Mouse (Mus musculus) forebrain, embryonic 14.5 days (tissue): ENCODE results near the gene Asns. TPM values are rescaled to one million over a fixed set of nuclear protein-coding genes. Genes with fewer than 3 reads are reported as not detected.

ENCODE experiments used
- ATAC-seq: fragments of 200-750 bp; cut with Nextera tagmentation; 2 replicates; pipeline ENCODE4 v1.8.0; 2017; ENCODE audit warnings: mild to moderate bottlenecking, moderate library complexity
- DNase-seq: peaks from one replicate; pipeline ENCODE4 v3.0.0-alpha.2; 2015; ENCODE audit warnings: low spot score
- H3K27ac ChIP-seq: fragments of 300-500 bp; sonication (generic); 2 replicates; pipeline ENCODE4 v1.5.1; 2014; ENCODE audit warnings: low read depth, mild to moderate bottlenecking, control low read depth, low read length, moderate library complexity
- H3K27me3 ChIP-seq: fragments of 300-500 bp; sonication (generic); replicated peaks from 2 replicates; pipeline ENCODE4 v1.6.1; 2014; ENCODE audit warnings: low read length, control low read depth, mixed read lengths; ENCODE audit not compliant: control insufficient read depth, insufficient read depth
- H3K36me3 ChIP-seq: fragments of 300-500 bp; sonication (generic); 2 replicates; pipeline ENCODE4 v1.6.1; 2014; ENCODE audit warnings: low read length, control low read depth; ENCODE audit not compliant: control insufficient read depth, insufficient read depth
- H3K4me1 ChIP-seq: fragments of 300-500 bp; sonication (generic); 2 replicates; pipeline ENCODE4 v1.6.1; 2014; ENCODE audit warnings: antibody characterized with exemption, low read length, control low read depth; ENCODE audit not compliant: control insufficient read depth, insufficient read depth
- H3K4me2 ChIP-seq: fragments of 300-500 bp; sonication (generic); 2 replicates; pipeline ENCODE4 v1.6.1; 2014; ENCODE audit warnings: mild to moderate bottlenecking, control low read depth, low read length
- H3K4me3 ChIP-seq: fragments of 300-500 bp; sonication (generic); 2 replicates; pipeline ENCODE4 v1.5.1; 2014; ENCODE audit warnings: low read depth, low read length, control low read depth
- H3K9ac ChIP-seq: fragments of 300-500 bp; sonication (generic); 2 replicates; pipeline ENCODE4 v1.6.1; 2014; ENCODE audit warnings: mild to moderate bottlenecking, low read length, control low read depth, moderate library complexity
- H3K9me3 ChIP-seq: fragments of 300-500 bp; sonication (generic); replicated peaks from 2 replicates; pipeline ENCODE4 v1.6.1; 2016; ENCODE audit warnings: low read length, control low read depth, mixed read lengths; ENCODE audit not compliant: control insufficient read depth
- WGBS: fragments of 180-500 bp; shearing (Covaris S2); extraction: QIAGEN DNeasy Blood & Tissue Kit; methylation state at CpG from one replicate; pipeline ENCODE4 v1.1.7; 2014; 5-methylcytosine and 5-hydroxymethylcytosine counted together
- polyA plus RNA-seq: library from polyadenylated mRNA; unstranded; fragments of >200 nt; fragmentation: Nextera tagmentation; extraction: Ambion mirVana; gene quantifications from 2 replicates; pipeline ENCODE4 v1.2.1, GENCODE M21; 2014

The Asns gene
- polyA plus RNA-seq, 1 experiment from 2014 or later: 61.2 TPM

DNA sequence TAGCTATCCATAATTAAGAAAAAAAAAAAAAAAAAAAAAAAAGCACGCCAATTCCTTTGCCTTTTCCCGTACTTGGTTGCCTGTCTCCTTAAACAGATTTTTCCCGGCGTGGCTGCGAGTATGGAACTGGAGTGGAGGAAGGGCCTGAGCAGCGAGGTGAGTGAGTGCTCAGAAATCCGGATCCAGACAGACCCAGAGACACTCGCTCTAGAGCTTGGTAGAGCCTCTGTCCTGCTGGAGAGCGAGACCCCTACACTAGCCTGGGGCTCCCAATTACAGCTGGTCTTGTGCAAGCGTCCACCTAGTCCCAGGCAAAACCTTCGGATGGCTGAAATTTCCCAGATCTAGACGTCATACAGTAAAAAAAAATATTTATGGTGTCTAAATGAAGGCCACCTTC, 603 bp downstream of the Asns start:
- H3K36me3 ChIP-seq: no peaks in the 10 kb centered on the region
- no peaks in the 10 kb centered on the region for H3K9me3 ChIP-seq
- no peaks in the 10 kb centered on the region for H3K27me3 ChIP-seq
- WGBS: under 1% methylated on average over 12 of the region's 12 CpGs
- ATAC-seq: peak; percentile 65
- no peak overlapping the region for H3K27ac ChIP-seq
- no peaks in the 10 kb centered on the region for H3K4me1 ChIP-seq
- H3K9ac ChIP-seq: peak overlapping the region; percentile 63
- peak; percentile 38 for DNase-seq
- peak overlapping the region; percentile 90 for H3K4me2 ChIP-seq
- H3K4me3 ChIP-seq: peak overlapping the region; percentile 66

DNA sequence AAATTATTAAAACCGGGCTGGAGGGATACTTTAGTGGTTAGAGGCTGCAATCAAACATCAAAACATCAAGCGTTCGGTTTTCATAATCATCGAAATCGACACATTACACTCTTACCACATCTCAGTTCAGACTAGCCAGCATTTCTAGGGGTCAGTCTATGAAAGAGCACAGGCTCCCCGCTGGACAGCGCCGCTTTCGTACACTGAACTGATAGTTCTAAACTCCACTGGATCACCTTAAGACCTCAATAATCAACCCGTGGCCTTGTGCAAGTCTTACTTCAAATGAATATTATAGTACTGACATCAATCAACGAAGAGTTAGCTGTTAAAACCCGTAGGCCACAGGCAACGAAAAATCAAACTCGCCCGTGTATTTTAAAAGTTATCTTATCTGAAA, 1.0 kb downstream of the Asns start:
- no peak for ATAC-seq
- peak; percentile 8 for DNase-seq

DNA sequence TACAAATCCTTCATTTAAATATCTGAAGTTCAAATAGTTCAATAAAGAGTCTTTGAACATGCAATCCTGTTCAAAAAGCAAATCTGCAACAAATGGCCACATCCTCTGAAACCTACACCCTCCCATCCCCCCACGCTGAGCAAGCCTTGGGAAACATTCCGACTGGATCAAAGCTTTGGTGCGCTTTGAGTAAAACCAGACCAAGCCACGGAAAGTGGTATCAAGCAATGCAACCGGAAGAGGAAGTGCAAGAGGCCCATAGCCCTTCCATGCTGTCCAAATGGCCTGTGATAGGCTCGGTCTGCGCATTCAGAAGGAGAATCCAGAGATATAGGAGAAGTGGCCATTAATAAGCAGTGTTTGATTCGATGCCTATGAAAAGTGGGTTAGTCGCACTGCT, 2.6 kb downstream of the Asns start:
- ATAC-seq (no peak), DNase-seq (no peak)
- Histone ChIP-seq H3K36me3 (no peaks in the 10 kb centered on the region), H3K4me2 (no peak overlapping the region), H3K4me3 (no peak overlapping the region), H3K27ac (no peak overlapping the region), H3K9me3 (no peaks in the 10 kb centered on the region), H3K4me1 (no peaks in the 10 kb centered on the region), H3K9ac (no peak overlapping the region), H3K27me3 (no peaks in the 10 kb centered on the region)
- WGBS: 88% methylated on average over 9 of the region's 9 CpGs

More for the DNA sequence above, 1.0 kb downstream of the Asns start:
- no peak overlapping the region; the same call in 1 of the 2 replicates for H3K9ac ChIP-seq
- H3K4me1 ChIP-seq: no peaks in the 10 kb centered on the region
- WGBS: 42% methylated on average over 15 of the region's 15 CpGs
- peak overlapping the region; percentile 66 for H3K4me3 ChIP-seq
- no peaks in the 10 kb centered on the region for H3K27me3 ChIP-seq
- H3K4me2 ChIP-seq: peak overlapping the region; percentile 90
- H3K9me3 ChIP-seq: no peaks in the 10 kb centered on the region
- H3K27ac ChIP-seq: no peak overlapping the region
- H3K36me3 ChIP-seq: no peaks in the 10 kb centered on the region

DNA sequence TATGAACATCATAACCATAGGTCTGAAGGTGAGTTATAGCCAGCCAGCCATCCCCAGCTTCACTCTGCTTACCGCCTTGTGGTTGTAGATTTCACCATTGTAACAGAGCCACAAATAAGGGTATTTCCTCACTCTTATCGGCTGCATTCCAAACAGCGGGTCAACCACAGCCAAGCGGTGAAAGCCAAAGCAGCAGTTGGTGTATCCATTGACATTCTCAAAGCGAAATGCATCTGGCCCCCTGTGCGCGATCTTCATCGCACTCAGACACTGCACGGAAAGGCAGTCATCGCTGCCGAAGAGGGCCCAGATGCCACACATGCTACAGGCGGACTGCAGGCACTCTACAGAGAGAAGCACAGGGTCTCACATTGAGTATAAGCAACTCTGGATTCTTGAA, 3.9 kb downstream of the Asns start:
- 96% methylated on average over 12 of the region's 12 CpGs for WGBS
- Histone ChIP-seq H3K36me3 (no peaks in the 10 kb centered on the region), H3K4me2 (no peak overlapping the region), H3K4me3 (no peak overlapping the region), H3K27me3 (no peaks in the 10 kb centered on the region), H3K9ac (no peak overlapping the region), H3K4me1 (no peaks in the 10 kb centered on the region), H3K27ac (no peak overlapping the region), H3K9me3 (no peaks in the 10 kb centered on the region)
- DNase-seq: no peak
- no peak for ATAC-seq

DNA sequence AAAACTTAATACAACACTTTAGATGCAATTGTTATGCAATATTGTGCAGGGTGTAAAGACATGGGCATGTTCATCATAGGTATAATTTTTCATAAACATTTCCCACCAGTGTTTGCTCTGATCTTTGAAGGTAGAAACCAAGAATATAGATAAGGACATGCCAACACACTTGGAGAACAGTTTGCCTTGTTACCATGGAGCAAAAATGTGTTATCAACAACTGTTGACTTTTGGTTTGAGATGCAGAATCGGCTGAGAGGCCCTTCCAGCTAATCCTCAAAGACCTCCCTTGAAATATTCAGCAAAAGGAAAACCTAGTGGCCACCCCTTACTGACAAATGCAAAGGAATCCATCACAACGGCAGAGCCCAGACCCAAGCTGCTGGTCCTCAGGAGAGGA, 7.0 kb downstream of the Asns start:
- no peak for ATAC-seq
- WGBS: 83% methylated on average over 2 of the region's 2 CpGs
- DNase-seq: no peak
- H3K27ac ChIP-seq: no peak overlapping the region
- no peaks in the 10 kb centered on the region for H3K9me3 ChIP-seq
- H3K4me1 ChIP-seq: no peaks in the 10 kb centered on the region
- H3K4me2 ChIP-seq: no peak overlapping the region
- H3K4me3 ChIP-seq: no peak overlapping the region
- H3K27me3 ChIP-seq: no peaks in the 10 kb centered on the region
- no peaks in the 10 kb centered on the region for H3K36me3 ChIP-seq
- H3K9ac ChIP-seq: no peak overlapping the region

DNA sequence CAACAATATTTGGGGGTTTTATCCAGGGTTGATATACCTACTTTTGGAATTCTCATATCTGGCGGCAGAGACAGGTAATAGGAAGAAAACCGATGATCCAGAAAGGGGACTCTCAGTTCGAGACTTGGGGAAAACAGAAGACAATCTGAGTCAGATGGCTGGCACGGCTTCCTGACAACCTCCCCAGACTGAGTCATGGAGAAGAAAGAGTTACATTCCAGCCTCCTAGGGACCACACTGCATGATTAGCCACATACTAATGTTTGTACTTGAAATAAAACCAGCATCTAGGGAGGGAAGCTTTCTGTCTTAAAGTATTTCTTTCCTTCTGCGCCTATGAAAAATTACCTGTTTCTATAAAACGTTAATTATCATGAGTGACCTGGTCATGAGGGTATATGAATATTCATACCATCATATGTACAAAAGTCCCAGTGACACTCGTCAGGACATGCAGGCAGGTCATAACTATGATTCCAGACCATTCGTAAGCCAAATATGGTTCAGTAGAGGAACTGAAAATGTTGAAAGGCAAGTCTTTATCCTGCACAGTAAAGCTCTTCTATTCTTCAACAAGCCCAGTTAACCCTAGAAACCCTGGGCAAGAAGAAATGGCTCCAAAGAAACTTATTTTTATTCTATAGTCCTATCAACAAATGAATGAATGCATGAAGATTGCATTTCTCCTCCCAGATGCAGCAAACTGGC, 16.7 kb downstream of the Asns start:
- H3K9ac ChIP-seq: no peak overlapping the region
- H3K36me3 ChIP-seq: no peaks in the 10 kb centered on the region
- no peaks in the 10 kb centered on the region for H3K9me3 ChIP-seq
- no peaks in the 10 kb centered on the region for H3K4me1 ChIP-seq
- ATAC-seq: no peak
- H3K27ac ChIP-seq: no peak overlapping the region
- no peaks in the 10 kb centered on the region for H3K27me3 ChIP-seq
- 92% methylated on average over 8 of the region's 8 CpGs for WGBS
- no peak for DNase-seq
- H3K4me3 ChIP-seq: no peak overlapping the region
- no peak overlapping the region for H3K4me2 ChIP-seq

DNA sequence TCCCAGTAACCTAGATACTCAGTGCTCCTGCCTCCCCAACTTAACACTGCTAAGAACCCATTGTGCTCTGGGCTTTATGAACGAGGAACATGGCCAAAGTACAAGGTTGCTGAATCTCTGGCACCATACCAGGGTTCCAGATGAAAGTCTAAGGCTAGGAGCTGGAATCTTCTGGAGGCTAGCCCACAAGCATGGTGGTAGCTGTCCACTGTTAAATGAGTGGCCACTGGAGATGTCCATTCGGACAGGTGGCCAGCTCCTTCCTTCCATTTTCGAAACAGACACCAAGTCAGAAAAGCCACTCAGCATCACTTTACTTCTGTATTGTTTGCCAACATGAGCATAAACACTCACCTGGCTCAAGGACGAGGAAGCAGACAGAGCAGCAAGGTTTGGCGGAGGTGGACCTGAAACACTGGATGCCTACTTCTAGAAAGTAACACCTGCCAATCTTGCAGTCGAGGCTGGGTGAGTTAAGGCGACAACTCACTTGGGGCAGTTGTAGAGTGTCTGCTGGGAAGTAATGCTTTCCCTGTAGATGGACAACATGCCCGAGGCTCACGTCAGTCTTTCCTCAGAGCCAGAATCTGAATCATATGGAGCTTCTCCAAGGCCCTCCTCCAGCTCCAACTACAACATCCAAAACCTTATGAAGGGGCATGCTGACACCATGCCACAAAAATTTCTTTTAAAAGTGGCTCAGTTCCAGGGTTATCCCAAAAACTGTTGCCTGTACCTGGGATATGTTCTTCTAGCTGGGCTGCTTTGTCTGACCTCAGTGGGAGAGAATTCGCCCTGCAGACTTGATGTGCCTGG, 20.4 kb downstream of the Asns start:
- no peak for ATAC-seq
- H3K4me2 ChIP-seq: no peak overlapping the region
- 91% methylated on average over 10 of the region's 10 CpGs for WGBS
- no peaks in the 10 kb centered on the region for H3K9me3 ChIP-seq
- no peaks in the 10 kb centered on the region for H3K4me1 ChIP-seq
- H3K4me3 ChIP-seq: no peak overlapping the region
- H3K27me3 ChIP-seq: no peaks in the 10 kb centered on the region
- H3K36me3 ChIP-seq: no peaks in the 10 kb centered on the region
- H3K27ac ChIP-seq: no peak overlapping the region
- no peak overlapping the region for H3K9ac ChIP-seq
- DNase-seq: no peak

DNA sequence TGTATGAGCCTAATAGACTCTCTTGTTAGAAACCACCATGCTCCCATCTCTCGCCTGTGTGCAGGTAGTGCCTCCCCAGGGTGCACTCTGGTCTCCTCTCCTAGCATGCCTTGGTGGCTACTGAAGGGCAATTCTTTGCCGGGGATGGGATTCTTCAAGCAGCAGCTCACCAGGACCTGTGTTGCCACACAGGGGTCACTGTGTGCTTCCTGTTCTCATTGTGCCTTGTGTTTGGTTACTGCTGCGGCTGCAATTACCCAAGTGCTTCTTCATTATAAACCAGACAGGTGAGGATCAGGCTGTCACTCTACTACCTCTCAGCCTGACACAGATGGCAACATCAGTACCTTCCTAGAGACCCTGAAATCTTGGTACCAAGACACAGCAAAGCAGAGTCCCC, 21.6 kb downstream of the Asns start:
- H3K4me3 ChIP-seq: no peak overlapping the region
- no peaks in the 10 kb centered on the region for H3K27me3 ChIP-seq
- H3K4me2 ChIP-seq: no peak overlapping the region
- WGBS: 76% methylated on average over 3 of the region's 3 CpGs
- no peaks in the 10 kb centered on the region for H3K9me3 ChIP-seq
- DNase-seq (no peak), ATAC-seq (no peak)
- H3K27ac ChIP-seq: no peak overlapping the region
- no peaks in the 10 kb centered on the region for H3K4me1 ChIP-seq
- H3K36me3 ChIP-seq: no peaks in the 10 kb centered on the region
- no peak overlapping the region for H3K9ac ChIP-seq

DNA sequence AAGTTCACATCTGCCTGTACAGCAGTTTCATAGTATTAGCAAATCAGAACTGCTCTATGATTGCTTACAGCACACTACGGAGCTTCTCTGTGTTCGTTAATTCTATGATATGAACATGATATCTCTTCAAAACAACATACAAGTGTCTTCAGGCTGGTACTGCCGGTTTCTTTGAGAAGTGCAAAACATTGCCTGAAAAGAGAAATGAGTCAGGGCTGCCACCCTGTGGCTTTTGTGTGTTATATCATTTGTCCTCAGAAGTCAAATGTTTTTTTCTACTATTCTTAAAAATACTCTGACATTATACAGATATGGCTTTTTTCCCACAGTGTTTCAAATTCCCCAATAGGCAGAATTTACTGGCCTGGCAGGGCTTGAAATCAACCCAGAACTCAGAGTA, 22.5 kb downstream of the Asns start:
- no peak overlapping the region for H3K4me3 ChIP-seq
- no peaks in the 10 kb centered on the region for H3K27me3 ChIP-seq
- H3K4me1 ChIP-seq: no peaks in the 10 kb centered on the region
- no peak overlapping the region for H3K4me2 ChIP-seq
- no peak overlapping the region for H3K27ac ChIP-seq
- no peaks in the 10 kb centered on the region for H3K36me3 ChIP-seq
- H3K9me3 ChIP-seq: no peaks in the 10 kb centered on the region
- DNase-seq (peak; percentile 48), ATAC-seq (no peak)
- WGBS: 59% methylated on average over 3 of the region's 3 CpGs
- no peak overlapping the region for H3K9ac ChIP-seq
